Mouse (Mus musculus) left cerebral cortex, postnatal 14 days (tissue): Measurements from ENCODE around the gene Cflar. TPM values are rescaled to one million over a fixed set of nuclear protein-coding genes. Genes with fewer than 3 reads are reported as not detected.
A peak's percentile ranks its signal among the peaks of the same experiment; 100 is the strongest.
"Not testable (repeated sequence)": the region's sequence is repeated elsewhere in the genome, so short reads cannot be mapped to it uniquely, and the experiment has no call there.

ENCODE experiments used
- DNase-seq, 2 experiments: peaks; one replicate each; pipeline ENCODE4 v3.0.0; 2021 to 2022; ENCODE audit warnings: low spot score in 2 of 2, mixed read lengths in 1 of 2
- intact Hi-C: fragments of 180-260 bp; cut with DNase I; formaldehyde crosslinking; loops from one replicate; pipeline ENCODE4 v1.15.1; 2025
- total RNA-seq, 2 experiments: library from RNA; stranded (reverse); gene quantifications; 2 replicates each; pipeline ENCODE4 v1.2.3; 2021

The Cflar gene
- total RNA-seq, 2 experiments from 2014 or later, result 24.0 to 24.5 TPM

DNA sequence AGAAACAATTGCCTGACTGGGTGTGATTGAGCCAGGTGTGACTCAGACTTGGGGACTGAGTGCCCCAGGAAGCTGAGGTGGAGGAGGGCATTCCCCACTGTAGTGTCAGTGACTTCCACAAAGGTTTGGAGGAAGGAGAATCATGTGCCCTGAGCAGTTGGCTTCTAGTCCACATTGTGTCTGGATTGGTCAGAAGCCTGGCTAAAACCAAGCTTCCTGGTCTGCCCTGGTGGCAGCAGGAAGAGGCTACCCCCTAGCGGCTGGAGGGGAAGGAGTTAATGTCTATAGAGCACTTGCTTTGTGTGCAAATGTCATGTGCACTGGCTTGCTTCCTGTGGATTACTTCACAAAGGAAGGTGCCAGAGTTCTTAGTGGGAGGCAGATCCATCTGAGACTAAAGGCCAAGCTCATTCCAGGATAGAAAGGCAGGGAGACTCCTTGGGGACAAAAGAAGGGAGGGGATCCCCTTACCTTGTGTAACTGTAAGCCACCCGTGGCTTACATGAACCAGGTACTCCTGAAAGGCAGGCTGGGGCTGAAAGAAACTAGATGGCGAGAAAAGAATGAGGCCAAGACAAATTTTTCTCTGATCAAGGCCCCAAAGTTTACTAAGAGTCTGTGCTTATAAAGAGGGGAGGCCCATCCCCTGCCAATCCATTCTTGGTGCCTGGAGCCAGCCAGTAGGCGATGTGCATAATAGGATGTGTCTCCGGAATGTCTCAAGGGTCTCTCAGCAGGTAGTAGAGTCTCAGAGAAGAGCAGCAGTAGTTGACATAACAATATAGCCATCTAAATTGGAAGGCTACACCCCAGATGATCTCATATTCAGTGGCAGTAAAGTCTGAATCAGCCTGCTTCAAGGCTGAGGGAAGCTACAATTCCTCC lies 50.3 kb downstream of the Cflar start:
- intact Hi-C loops, result not testable (repeated sequence)

DNA sequence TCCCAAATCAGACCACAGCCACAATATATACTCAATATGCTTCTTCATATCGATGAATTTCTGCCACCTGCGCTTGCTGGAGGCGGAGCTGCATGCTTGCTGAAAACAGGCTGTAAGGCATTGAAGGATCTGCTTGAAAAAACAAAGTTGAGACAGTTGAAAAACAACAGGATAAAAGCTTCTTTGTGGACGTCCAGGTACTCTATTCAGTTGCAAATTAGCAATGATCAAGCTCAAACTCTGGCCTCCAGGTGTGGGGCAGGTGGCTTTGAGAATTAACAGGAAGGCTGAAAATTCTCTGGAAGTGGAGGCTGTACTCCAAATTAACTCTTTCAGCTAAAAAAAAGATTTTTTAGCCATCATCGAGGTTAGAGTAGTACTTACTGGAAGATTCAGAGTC lies 51.3 kb downstream of the Cflar start:
- DNase-seq, result no peak
- intact Hi-C loops, result no loop called here

More for the DNA sequence above, 50.3 kb downstream of the Cflar start:
- DNase-seq, result not testable (repeated sequence)

GRCm38 (mm10) chr1:58766446-58766845 lies 55.1 kb downstream of the Cflar start:
- DNase-seq, intact Hi-C loops: not testable (repeated sequence)

- intact Hi-C loops, result no loop called here
- no peak for DNase-seq
Measured at GRCm38 (mm10) chr1:58769136-58769535, 57.8 kb downstream of the Cflar start.

- intact Hi-C loops, result loop anchor here (2.0 to 5.0 kb wide), 3 partner anchors 129 to 853 kb away; no protein-coding TSS in a partner anchor
- DNase-seq, result no peak
Measured at GRCm38 (mm10) chr1:58769701-58770100, 58.4 kb downstream of the Cflar start.

GRCm38 (mm10) chr1:58770111-58770720 lies 58.9 kb downstream of the Cflar start:
- intact Hi-C loops, result loop anchor here (2.0 to 5.0 kb wide), 3 partner anchors 129 to 852 kb away; no protein-coding TSS in a partner anchor
- DNase-seq, result peak; percentile 72 to 73

DNA sequence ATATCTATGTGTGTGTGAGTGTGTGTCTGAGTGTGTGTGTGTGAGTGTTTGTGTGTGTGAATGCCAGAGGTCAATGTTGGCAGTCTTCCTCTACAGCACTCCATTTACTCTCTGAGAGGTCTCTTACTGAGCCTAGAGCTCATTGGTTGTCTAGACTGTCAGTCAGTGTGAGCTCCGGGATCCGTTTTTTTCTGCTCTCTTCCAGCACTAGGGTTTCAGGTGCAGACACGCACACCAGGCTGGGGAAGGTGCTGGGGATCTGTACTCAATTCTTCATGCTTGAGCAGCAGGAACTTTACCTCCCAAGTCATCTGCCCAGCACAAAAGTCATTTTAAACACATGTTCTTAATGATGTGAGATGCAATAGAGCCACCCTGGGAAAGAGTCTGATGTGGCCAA lies 60.8 kb downstream of the Cflar start:
- DNase-seq, result no peak
- intact Hi-C loops, result loop anchor here (5.0 kb wide), 2 partner anchors 220 to 850 kb away; no protein-coding TSS in a partner anchor

DNA sequence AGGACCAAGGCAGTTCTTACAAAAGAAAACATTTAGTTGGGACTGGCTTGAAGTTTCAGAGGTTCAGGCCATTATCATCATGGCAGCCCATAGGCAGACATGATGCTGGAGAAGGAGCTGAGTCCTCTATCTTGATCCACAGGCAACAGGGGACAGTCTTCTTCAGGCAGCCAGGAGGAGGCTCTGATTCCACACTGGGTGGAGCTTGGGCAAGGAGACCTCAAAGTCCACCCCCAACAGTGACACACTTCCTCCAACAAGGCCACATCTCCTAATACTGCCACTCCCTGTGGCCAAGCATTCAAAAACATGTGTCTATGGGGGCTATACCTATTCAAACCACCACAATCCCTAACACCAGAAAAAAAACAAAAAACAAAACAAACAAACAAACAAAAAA lies 62.0 kb downstream of the Cflar start:
- no peak for DNase-seq
- intact Hi-C loops, result loop anchor here (5.0 kb wide), 2 partner anchors 219 to 849 kb away; no protein-coding TSS in a partner anchor

DNA sequence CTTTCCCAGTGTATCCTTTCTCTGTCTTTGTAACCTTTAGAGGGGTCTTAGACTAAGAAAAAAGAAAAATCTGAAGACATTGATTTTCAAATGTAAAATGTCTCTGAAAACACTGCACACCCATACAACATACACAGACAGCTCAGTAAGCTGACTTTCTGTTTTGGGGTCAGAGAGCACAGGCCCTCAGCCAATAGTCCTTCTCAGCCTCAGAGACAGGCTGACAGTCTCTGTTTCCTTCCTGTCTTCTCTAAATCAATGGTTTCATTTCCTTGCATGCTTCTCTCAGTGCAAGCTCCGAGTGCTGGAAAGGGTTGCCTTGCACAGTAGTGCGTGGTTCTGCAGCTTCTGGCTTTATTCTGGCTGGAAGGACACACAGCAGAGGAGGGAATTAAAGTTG lies 62.6 kb downstream of the Cflar start:
- intact Hi-C loops, result loop anchor here (5.0 kb wide), 2 partner anchors 218 to 848 kb away; no protein-coding TSS in a partner anchor
- no peak for DNase-seq

DNA sequence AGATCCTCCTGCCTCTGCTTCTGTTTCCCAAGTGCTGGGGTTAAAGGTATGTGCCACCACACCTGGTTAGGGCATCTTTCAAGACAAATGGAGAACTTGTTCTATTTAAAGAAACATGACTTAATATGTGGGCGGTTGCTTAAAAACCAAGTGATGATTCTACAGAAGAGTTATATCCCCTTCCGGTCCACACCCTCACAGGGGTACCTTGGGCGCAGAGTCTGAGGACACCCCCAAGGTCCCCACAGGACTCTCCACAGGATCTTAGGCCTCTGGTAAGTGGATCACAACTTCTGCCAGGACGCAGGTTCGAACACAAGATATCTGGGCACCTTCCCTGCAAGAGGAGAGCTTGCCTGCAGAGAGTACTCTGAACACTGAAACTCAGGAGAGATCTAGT lies 64.1 kb downstream of the Cflar start:
- intact Hi-C loops, result no loop called here

DNA sequence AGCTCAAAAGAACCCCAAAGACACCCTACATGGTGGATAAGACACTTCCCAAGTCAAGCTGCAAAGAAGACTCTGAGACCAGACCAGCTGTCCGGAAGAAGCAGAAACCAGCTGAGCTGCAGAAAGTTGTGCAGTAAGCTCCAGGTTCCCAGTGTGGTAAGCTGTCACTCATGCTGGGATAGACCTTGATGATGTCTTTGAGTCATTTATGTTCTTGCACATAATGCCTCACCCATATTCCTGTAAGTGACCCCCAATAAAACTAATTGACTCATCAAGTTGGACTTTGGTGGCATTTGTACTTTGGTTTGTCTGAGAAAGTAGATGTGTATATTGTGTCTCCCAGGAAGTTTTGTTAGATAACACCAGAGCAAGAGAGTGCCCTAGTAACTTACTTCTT lies 66.3 kb downstream of the Cflar start:
- intact Hi-C loops, result no loop called here
- DNase-seq, result no peak

More for the DNA sequence above, 64.1 kb downstream of the Cflar start:
- DNase-seq, result no peak

DNA sequence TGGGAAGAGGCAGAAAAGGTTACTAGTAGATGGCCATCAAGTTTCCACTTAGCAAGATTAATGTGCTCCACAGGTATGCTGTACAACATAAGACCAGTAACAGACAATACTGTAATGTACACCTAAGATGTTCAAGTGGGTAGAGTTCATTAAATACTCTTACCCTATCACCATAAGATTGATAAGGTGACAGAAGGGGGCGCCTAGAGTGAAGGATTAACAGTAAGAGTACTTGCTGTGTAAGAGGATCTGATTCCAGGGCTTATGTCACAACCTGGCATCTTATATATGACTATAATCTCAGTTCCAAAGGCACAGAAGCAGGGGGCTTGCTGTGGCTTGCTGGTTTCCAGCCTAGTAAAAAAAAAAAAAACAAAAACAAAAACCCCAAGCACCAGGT lies 66.9 kb downstream of the Cflar start:
- intact Hi-C loops, result no loop called here
- DNase-seq, result no peak

DNA sequence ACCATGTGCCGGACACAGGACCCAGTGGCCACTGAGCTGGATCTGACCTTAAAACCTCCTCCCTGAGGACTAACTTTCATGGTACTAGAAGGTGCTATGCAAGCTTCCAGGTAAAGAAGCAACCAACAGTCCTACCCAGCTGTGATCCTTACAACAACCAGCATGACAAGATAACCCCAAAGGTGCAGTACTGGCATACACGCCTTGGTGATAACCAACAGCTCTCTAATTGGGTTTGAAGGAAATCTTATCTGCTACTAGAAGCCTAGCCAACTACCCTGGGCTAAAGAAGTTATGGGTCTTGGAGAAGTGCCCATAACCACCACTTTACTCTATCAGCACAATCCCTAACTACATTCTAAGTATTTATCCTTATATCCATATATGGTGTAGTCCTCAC lies 75.0 kb downstream of the Cflar start:
- no peak for DNase-seq
- intact Hi-C loops, result no loop called here

DNA sequence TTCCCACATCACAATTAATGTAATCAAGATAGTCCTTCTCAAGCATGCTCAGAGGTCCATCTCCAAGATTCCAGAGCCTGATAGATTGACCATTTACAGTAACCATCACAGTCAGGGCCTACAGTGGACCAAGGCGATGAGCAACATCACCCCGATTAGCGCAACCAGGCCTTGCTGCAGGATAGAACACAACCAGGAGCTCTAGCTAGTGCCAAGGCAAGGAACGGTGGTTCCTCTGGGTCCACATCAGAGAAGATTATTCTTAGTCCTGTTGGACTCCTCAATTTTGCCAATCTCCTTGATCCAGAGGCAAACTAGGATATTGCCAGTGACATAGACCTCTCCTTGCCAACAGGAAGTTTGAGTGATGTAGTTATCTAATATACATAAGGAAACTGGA lies 77.1 kb downstream of the Cflar start:
- DNase-seq, result no peak
- intact Hi-C loops, result no loop called here

- intact Hi-C loops, result no loop called here
- DNase-seq, result no peak
Measured at GRCm38 (mm10) chr1:58794705-58795104, 83.4 kb downstream of the Cflar start.

DNA sequence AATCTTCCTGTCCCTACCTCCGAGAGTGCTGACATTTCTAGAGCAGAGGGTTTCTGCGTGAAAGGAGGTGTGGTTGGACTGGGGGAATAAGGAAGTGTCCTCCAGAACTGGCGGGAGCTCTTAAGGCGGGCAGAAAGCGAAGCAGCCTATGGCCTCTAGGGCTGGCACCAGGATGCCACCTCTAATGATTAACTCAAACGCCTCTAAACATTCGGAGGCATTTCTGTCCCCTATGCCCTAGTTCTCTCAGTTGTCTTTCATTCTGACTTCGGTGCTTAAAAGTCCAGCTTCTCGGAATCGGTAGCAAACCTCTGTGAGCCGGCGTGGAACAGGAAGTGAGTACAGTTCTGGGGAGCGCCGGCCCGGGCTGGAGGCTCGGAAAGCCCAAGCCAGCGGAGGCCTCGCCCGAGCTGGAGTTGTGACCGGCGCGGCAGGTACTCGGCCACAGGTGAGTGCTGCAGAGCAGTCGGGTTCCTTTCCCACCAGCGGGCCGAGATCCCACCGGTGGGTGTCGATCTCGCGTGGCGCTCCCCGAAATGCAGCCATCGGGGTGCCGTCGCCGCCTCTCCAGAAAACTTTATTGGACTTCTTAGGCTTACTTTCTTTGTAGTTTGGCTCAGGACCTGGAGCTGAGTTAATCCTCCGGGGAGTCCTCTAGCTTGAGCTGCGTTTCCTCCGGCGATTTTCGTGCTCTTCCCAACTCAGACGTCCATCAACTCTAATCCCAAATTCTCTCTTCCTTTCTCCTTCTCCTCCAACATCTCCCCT lies 84.2 kb downstream of the Cflar start, which contains the start of gene Casp8:
TSS of gene Casp8 (plus strand) at position 84 of the 768 bp plus-strand sequence.
- no peak for DNase-seq
- intact Hi-C loops, result no loop called here

DNA sequence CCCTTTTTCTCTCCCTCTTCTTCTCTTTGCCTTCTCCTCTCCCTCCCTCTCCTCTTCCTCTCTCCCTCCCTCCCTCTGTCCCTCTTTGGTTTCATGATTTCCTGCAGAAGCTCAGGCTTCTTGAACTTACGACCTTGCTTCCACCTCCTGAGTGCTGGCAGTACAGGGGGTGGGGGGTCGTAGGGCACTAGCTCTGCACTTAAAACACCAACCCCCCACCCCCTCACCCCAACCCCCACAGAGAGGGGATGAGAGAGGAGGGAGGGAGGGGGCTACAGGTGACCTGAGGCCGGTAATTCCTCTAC lies 84.7 kb downstream of the Cflar start:
- DNase-seq, result no peak
- intact Hi-C loops, result no loop called here

- intact Hi-C loops, result no loop called here
Measured at GRCm38 (mm10) chr1:58796853-58797252, 85.5 kb downstream of the Cflar start.

DNA sequence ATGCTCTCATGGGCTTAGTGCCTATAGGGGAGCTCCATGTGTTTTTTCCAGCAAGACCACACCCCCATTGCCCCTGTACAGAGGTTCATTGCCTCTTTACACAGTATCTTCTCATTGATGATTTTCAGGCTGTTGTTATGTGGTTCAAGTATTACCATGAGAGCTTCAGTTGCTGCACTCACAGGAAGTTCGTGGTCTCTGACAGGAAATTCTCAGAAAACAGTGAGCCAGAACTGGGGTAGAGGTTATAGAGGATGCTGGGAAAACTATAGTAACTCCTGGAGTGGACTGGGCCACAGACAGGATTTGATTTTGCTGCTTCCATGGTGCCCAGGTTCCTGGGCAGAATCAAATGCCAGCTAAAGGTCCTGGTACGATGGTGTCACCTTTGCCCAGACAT lies 86.1 kb downstream of the Cflar start:
- intact Hi-C loops, result no loop called here
- DNase-seq, result no peak

More at GRCm38 (mm10) chr1:58796853-58797252, 85.5 kb downstream of the Cflar start:
- no peak for DNase-seq

DNA sequence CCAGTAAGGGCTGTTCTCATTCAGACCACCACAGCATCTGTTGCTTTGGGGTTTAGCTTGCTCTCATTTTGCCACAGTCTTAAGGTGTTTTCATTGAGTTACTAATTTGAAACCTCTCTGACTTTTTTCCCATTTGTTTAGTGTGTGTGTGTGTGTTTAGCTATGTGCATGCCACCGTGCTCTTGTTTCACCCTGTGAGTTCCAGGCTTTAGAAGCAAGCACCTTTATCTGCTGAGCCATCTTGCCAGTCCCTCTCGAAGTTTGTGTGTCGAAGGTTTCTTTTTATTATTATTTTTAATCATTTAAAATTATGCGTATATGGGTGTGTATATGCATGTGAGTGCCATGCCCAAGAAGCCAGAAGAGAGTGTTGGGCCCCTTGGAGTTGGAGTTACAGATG lies 87.6 kb downstream of the Cflar start:
- intact Hi-C loops, result no loop called here

More for the DNA sequence above, 87.6 kb downstream of the Cflar start:
- no peak for DNase-seq
